Mouse (Mus musculus) liver, adult 2 months (tissue): ENCODE results near the gene Fam110c.

Experiments
- CTCF ChIP-seq: fragments of 200-500 bp; IDR thresholded peaks from 2 replicates; pipeline ENCODE4 v1.5.1; 2011; ENCODE audit warnings: low read depth, low read length, control low read depth
- POLR2A ChIP-seq: fragments of 200-500 bp; IDR thresholded peaks from 2 replicates; pipeline ENCODE4 v1.6.1; 2011; ENCODE audit warnings: low read length, control low read depth; ENCODE audit not compliant: insufficient read depth; ENCODE audit errors: extremely low read depth

GRCm38 (mm10) chr12:31101821-31102220, 28.2 kb downstream of the Fam110c start:
- no peak for TF ChIP-seq CTCF
- no peak for TF ChIP-seq POLR2A
